Mouse (Mus musculus) MEL (cell line): Measurements from ENCODE around the gene Acp2. TPM values are rescaled to one million over a fixed set of nuclear protein-coding genes. Genes with fewer than 3 reads are reported as not detected.

Experiments used
- DNase-seq: peaks from one replicate; pipeline ENCODE4 v3.0.0; 2011; ENCODE audit warnings: low read depth, low spot score
- H3K27ac ChIP-seq: 2 replicates; pipeline ENCODE4 v1.5.1; 2012; ENCODE audit warnings: low read depth, mild to moderate bottlenecking, control low read depth, low read length, moderate library complexity; ENCODE audit not compliant: control insufficient read depth
- H3K27me3 ChIP-seq, 2 experiments: fragments of 150-350 bp in 1 of 2; sonication (generic) in 1 of 2; 2 replicates each; pipeline ENCODE4 v1.6.1; 2012; ENCODE audit warnings: low read length in 2 of 2, mild to moderate bottlenecking in 2 of 2, improper control_type of control experiment in 1 of 2, moderate library complexity in 1 of 2; ENCODE audit not compliant: insufficient read depth in 2 of 2, control insufficient read depth in 1 of 2
- H3K36me3 ChIP-seq, 2 experiments: 2 replicates each; pipeline ENCODE4 v1.6.1; 2012 to 2014; ENCODE audit warnings: low read length in 2 of 2, improper control_type of control experiment in 1 of 2, inconsistent platforms in 1 of 2, mild to moderate bottlenecking in 1 of 2; ENCODE audit not compliant: insufficient read depth in 2 of 2, control insufficient read depth in 1 of 2
- H3K4me1 ChIP-seq, 2 experiments: fragments of 150-350 bp in 1 of 2; sonication (generic) in 1 of 2; 2 replicates each; pipeline ENCODE4 v1.6.1; 2012; ENCODE audit warnings: low read length in 2 of 2, improper control_type of control experiment in 1 of 2, mild to moderate bottlenecking in 1 of 2; ENCODE audit not compliant: insufficient read depth in 2 of 2, control insufficient read depth in 1 of 2
- H3K4me3 ChIP-seq, 2 experiments: fragments of 150-350 bp in 1 of 2; sonication (generic) in 1 of 2; 2 replicates each; pipeline ENCODE4 v1.5.1; 2012; ENCODE audit warnings: low read depth in 2 of 2, low read length in 2 of 2, mild to moderate bottlenecking in 2 of 2, moderate library complexity in 2 of 2, control low read depth in 1 of 2, improper control_type of control experiment in 1 of 2; ENCODE audit not compliant: control insufficient read depth in 1 of 2, insufficient read depth in 1 of 2
- H3K79me2 ChIP-seq: 2 replicates; pipeline ENCODE4 v1.6.1; 2012; ENCODE audit warnings: mild to moderate bottlenecking, low read length, moderate library complexity; ENCODE audit not compliant: control insufficient read depth, poor library complexity, insufficient read depth
- H3K9ac ChIP-seq: 2 replicates; pipeline ENCODE4 v1.6.1; 2012; ENCODE audit warnings: low read depth, mild to moderate bottlenecking, control low read depth, low read length, moderate library complexity; ENCODE audit not compliant: control insufficient read depth, poor library complexity, severe bottlenecking
- H3K9me3 ChIP-seq: fragments of 150-350 bp; sonication (generic); replicated peaks from 2 replicates; pipeline ENCODE4 v1.6.1; 2012; ENCODE audit warnings: mild to moderate bottlenecking, low read length, improper control_type of control experiment, moderate library complexity; ENCODE audit not compliant: insufficient read depth
- BHLHE40 ChIP-seq: IDR thresholded peaks from 2 replicates; pipeline ENCODE4 v1.6.1; 2012; ENCODE audit warnings: low read depth, mild to moderate bottlenecking, inconsistent platforms, low read length, improper control_type of control experiment, borderline replicate concordance
- CHD1 ChIP-seq: IDR thresholded peaks from 2 replicates; pipeline ENCODE4 v1.6.1; 2012; ENCODE audit warnings: low read depth, mild to moderate bottlenecking, inconsistent platforms, low read length, improper control_type of control experiment
- CHD2 ChIP-seq: IDR thresholded peaks from 2 replicates; pipeline ENCODE4 v1.6.1; 2011; ENCODE audit warnings: low read length, improper control_type of control experiment
- ETS1 ChIP-seq: IDR thresholded peaks from 2 replicates; pipeline ENCODE4 v1.6.1; 2012; ENCODE audit warnings: low read depth, mild to moderate bottlenecking, inconsistent platforms, low read length, improper control_type of control experiment, moderate library complexity
- GATA1 ChIP-seq: IDR thresholded peaks from 2 replicates; pipeline ENCODE4 v1.6.1; 2011; ENCODE audit warnings: low read depth, low read length, improper control_type of control experiment
- KAT2A ChIP-seq: conservative IDR thresholded peaks from 2 replicates; pipeline ENCODE4 v1.6.1; 2012; ENCODE audit warnings: low read depth, low read length, improper control_type of control experiment, inconsistent platforms
- MAX ChIP-seq: IDR thresholded peaks from 2 replicates; pipeline ENCODE4 v1.6.1; 2011; ENCODE audit warnings: low read length, improper control_type of control experiment
- MAZ ChIP-seq: IDR thresholded peaks from 2 replicates; pipeline ENCODE4 v1.6.1; 2012; ENCODE audit warnings: low read depth, mild to moderate bottlenecking, inconsistent platforms, low read length, improper control_type of control experiment
- MEF2A ChIP-seq: IDR thresholded peaks from 2 replicates; pipeline ENCODE4 v1.6.1; 2014; ENCODE audit warnings: low read depth, mild to moderate bottlenecking, inconsistent platforms, low read length, improper control_type of control experiment; ENCODE audit not compliant: poor library complexity, insufficient replicate concordance, severe bottlenecking; ENCODE audit errors: extremely low read depth
- MXI1 ChIP-seq: IDR thresholded peaks from 2 replicates; pipeline ENCODE4 v1.6.1; 2011; ENCODE audit warnings: mild to moderate bottlenecking, low read depth, low read length, improper control_type of control experiment
- NRF1 ChIP-seq: IDR thresholded peaks from 2 replicates; pipeline ENCODE4 v1.6.1; 2014; ENCODE audit warnings: low read depth, mild to moderate bottlenecking, inconsistent platforms, low read length, improper control_type of control experiment, moderate library complexity; ENCODE audit not compliant: poor library complexity, insufficient read depth, severe bottlenecking
- POLR2A ChIP-seq, 2 experiments: IDR thresholded peaks; 2 replicates each; pipeline ENCODE4 v1.6.1; 2011 to 2012; ENCODE audit warnings: low read length in 2 of 2, mild to moderate bottlenecking in 2 of 2, control low read depth in 1 of 2, improper control_type of control experiment in 1 of 2, low read depth in 1 of 2, moderate library complexity in 1 of 2; ENCODE audit not compliant: control insufficient read depth in 1 of 2, insufficient read depth in 1 of 2, poor library complexity in 1 of 2
- POLR2AphosphoS2 ChIP-seq: IDR thresholded peaks from 2 replicates; pipeline ENCODE4 v1.6.1; 2011; ENCODE audit warnings: low read length, improper control_type of control experiment
- POLR2AphosphoS5 ChIP-seq: IDR thresholded peaks from 2 replicates; pipeline ENCODE4 v1.6.1; 2012; ENCODE audit warnings: low read depth, borderline replicate concordance, mild to moderate bottlenecking, inconsistent platforms, low read length, moderate library complexity, mixed read lengths
- RAD21 ChIP-seq: IDR thresholded peaks from 2 replicates; pipeline ENCODE4 v1.6.1; 2011; ENCODE audit warnings: mild to moderate bottlenecking, low read depth, low read length, improper control_type of control experiment
- TAL1 ChIP-seq: IDR thresholded peaks from 2 replicates; pipeline ENCODE4 v1.6.1; 2012; ENCODE audit warnings: mild to moderate bottlenecking, inconsistent platforms, low read length, moderate library complexity, mixed read lengths
- TBP ChIP-seq: IDR thresholded peaks from 2 replicates; pipeline ENCODE4 v1.8.0; 2011; ENCODE audit warnings: low read depth, low read length, improper control_type of control experiment
- USF2 ChIP-seq, 2 experiments: IDR thresholded peaks; 2 replicates each; pipeline ENCODE4 v1.6.1; 2011 to 2012; ENCODE audit warnings: improper control_type of control experiment in 2 of 2, low read length in 2 of 2, borderline replicate concordance in 1 of 2, inconsistent platforms in 1 of 2, low read depth in 1 of 2, mild to moderate bottlenecking in 1 of 2; ENCODE audit not compliant: insufficient read depth in 1 of 2
- ZMIZ1 ChIP-seq: IDR thresholded peaks from 2 replicates; pipeline ENCODE4 v1.6.1; 2012; ENCODE audit warnings: low read depth, mild to moderate bottlenecking, inconsistent platforms, low read length, improper control_type of control experiment, moderate library complexity
- polyA plus RNA-seq, 2 experiments: library from polyadenylated mRNA; stranded (reverse) in 1 of 2; unstranded in 1 of 2; fragments of >175 nt in 1 of 2; fragments of >200 nt in 1 of 2; gene quantifications; 2 replicates each; pipeline versions ENCODE4 v1.2.1 to v1.2.4; 2012; ENCODE audit warnings: low replicate concordance in 2 of 2, low read depth in 1 of 2; ENCODE audit not compliant: insufficient read length in 2 of 2, insufficient read depth in 1 of 2, missing spikeins in 1 of 2
- total RNA-seq: library from RNA; depleted of rRNA; stranded (reverse); fragments of 300-350 nt; gene quantifications from 2 replicates; pipeline ENCODE4 v1.2.3, GENCODE M21; 2012

Acp2 gene
- total and polyA plus RNA-seq, 3 experiments, result 7.3 to 11.3 TPM; not detected in 1

DNA sequence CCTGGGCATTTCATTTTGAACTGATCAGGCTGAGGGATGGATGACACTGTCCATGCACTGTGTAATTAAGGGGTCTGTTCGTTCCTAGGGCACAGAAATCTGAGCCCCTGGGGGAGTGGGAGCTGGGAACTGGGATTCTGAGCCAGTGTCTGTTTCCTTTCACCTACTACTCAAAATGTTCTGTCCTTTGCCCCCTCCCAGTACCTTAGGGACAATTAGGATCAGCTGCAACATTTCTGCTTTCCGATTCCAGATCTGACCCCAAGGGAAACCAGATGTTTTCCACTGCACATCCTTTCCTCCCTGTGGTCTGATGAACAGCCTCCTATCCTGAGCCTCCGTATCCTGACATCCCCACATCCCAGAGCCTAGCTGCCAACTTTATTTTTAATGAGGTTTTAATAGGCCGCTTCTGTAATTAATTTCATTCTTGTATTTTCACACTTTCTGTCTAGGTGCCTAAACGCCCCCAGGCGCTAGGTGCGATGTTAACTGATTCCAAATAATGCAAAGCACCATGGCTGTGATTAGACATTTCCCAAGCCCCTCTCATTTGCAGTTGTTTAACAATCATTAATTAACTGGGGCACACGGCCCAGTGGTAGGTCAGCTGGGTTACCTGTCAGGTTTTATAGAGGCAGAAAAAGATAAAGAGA lies 52.2 kb downstream of the Acp2 start:
- Histone ChIP-seq H3K4me3 (no peak overlapping the region), H3K4me1 (peaks cover 0 to 3% of the 10 kb centered on the region in 2 experiments; a peak in 3 of 4 replicates), H3K9ac (no peak overlapping the region), H3K9me3 (no peaks in the 10 kb centered on the region), H3K27me3 (peaks cover 0 to 3% of the 10 kb centered on the region in 2 experiments; a peak in 1 of 4 replicates), H3K27ac (no peak overlapping the region), H3K79me2 (no peaks in the 10 kb centered on the region), H3K36me3 (0 out of 4 replicates have a peak, but pooled peaks cover 0 to 1% of the 10 kb centered on the region in 2 experiments)
- TF ChIP-seq CHD2 (no peak), KAT2A (no peak), MAZ (no peak), BHLHE40 (no peak), RAD21 (no peak), MEF2A (no peak), POLR2A (IDR thresholded peaks at IDR 0.05; ENCODE audit: control insufficient read depth in 1 of 2, insufficient read depth in 1 of 2, low read depth in 1 of 2, low read length in 2 of 2, poor library complexity in 1 of 2) (no peak), POLR2AphosphoS5 (no peak), MAX (no peak), NRF1 (no peak), TBP (no peak)
- DNase-seq, result no peak

DNA sequence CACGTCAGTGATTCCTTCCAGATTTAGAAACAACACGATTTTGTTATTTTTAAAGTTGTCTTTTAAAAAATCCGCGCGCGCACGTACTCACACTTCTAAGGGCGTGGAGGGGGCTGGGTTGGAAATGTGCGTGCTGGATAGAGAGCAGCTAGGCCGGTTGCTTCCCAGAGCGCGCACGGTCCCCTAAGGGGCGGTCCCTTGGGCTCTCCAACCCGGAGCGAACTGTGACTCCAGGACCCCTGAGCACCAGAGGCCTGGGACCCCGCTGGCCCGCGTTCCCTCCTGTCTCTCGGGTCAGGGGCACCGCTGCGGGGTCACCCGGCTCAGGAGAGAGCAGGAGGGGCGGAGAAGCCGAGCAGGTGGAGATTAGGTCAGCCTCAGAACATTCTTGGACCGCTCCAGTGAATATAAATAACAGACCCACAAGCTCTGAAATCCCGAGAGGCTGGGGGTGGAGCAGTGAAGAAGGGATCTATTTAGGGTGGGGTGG lies 53.0 kb downstream of the Acp2 start, which contains the start of gene Pacsin3:
Gene Pacsin3 (plus strand): TSS at position 294 of the 490 bp plus-strand sequence.
- TF ChIP-seq USF2 (IDR thresholded peaks at IDR 0.05; ENCODE audit: borderline replicate concordance in 1 of 2, insufficient read depth in 1 of 2, low read depth in 1 of 2, low read length in 2 of 2), result no peak
- no peak for TF ChIP-seq TBP
- TF ChIP-seq RAD21, result no peak
- no peak for TF ChIP-seq CHD2
- TF ChIP-seq ZMIZ1, result no peak
- TF ChIP-seq POLR2AphosphoS5, result no peak
- TF ChIP-seq TAL1, result no peak
- no peak for TF ChIP-seq POLR2A (IDR thresholded peaks at IDR 0.05; ENCODE audit: control insufficient read depth in 1 of 2, insufficient read depth in 1 of 2, low read depth in 1 of 2, low read length in 2 of 2, poor library complexity in 1 of 2)
- TF ChIP-seq BHLHE40, result no peak
- no peak for TF ChIP-seq POLR2AphosphoS2
- TF ChIP-seq GATA1, result no peak
- no peak for TF ChIP-seq ETS1
- TF ChIP-seq CHD1, result no peak
- TF ChIP-seq MXI1, result no peak
- TF ChIP-seq, all 39 proteins: peak for 0
- Histone ChIP-seq H3K4me3 (peak within 1 kb of the TSS; percentile 48 to 96), H3K79me2 (no peaks in the 10 kb centered on the region), H3K27me3 (peaks cover 0 to 3% of the 10 kb centered on the region in 2 experiments; a peak in 1 of 4 replicates), H3K27ac (no peak within 1 kb of the TSS), H3K9ac (peak within 1 kb of the TSS; percentile 62), H3K9me3 (no peaks in the 10 kb centered on the region), H3K36me3 (no peaks in the 10 kb centered on the region), H3K4me1 (no peaks in the 10 kb centered on the region)
- no peak for DNase-seq
